Mouse (Mus musculus): ENCODE data around the gene Gm39566.
A peak's percentile ranks its signal among the peaks of the same experiment; 100 is the strongest.
"Not testable (repeated sequence)": the region's sequence is repeated elsewhere in the genome, so short reads cannot be mapped to it uniquely, and the experiment has no call there.

Gene Gm39566

GRCm38 (mm10) chr11:69815155-69815554, at the start of gene Gm39566:
Gene Gm39566 (minus strand): TSS chr11:69815298.
- no peak for DNase-seq

- DNase-seq, result no peak
Observed at GRCm38 (mm10) chr11:69864138-69864860, 49.2 kb upstream of the Gm39566 start.

GRCm38 (mm10) chr11:69863729-69864128, 48.6 kb upstream of the Gm39566 start:
- DNase-seq, result not testable (repeated sequence)

- DNase-seq, result peak; percentile 75
Observed at GRCm38 (mm10) chr11:69858113-69858998, 43.3 kb upstream of the Gm39566 start, which contains the start of gene Tnk1. Gene Tnk1 (minus strand): TSS chr11:69858730.

GRCm38 (mm10) chr11:69855347-69855746, 40.2 kb upstream of the Gm39566 start:
- peak; percentile 50 for DNase-seq

GRCm38 (mm10) chr11:69854680-69855079, 39.6 kb upstream of the Gm39566 start:
- DNase-seq, result no peak

- no peak for DNase-seq
Observed at GRCm38 (mm10) chr11:69853994-69854393, 38.9 kb upstream of the Gm39566 start.

GRCm38 (mm10) chr11:69850754-69851153, 35.7 kb upstream of the Gm39566 start:
- no peak for DNase-seq

- DNase-seq, result no peak
Observed at GRCm38 (mm10) chr11:69849884-69850283, 34.8 kb upstream of the Gm39566 start.

GRCm38 (mm10) chr11:69849128-69849527, 34.0 kb upstream of the Gm39566 start:
- no peak for DNase-seq

- DNase-seq, result no peak
Observed at GRCm38 (mm10) chr11:69848021-69848420, 32.9 kb upstream of the Gm39566 start.

GRCm38 (mm10) chr11:69846738-69847688, 31.9 kb upstream of the Gm39566 start:
- DNase-seq, result peak; percentile 36

GRCm38 (mm10) chr11:69846198-69846680, 31.1 kb upstream of the Gm39566 start, which contains the start of gene Plscr3:
Gene Plscr3 (plus strand): TSS chr11:69846376.
- peak; percentile 96 for DNase-seq

- DNase-seq, result no peak
Observed at GRCm38 (mm10) chr11:69838714-69839104, 23.6 kb upstream of the Gm39566 start.

- DNase-seq, result peak; percentile 98
Observed at GRCm38 (mm10) chr11:69837952-69838713, 23.0 kb upstream of the Gm39566 start, which contains the start of gene Tmem256. Gene Tmem256 (plus strand): TSS chr11:69838514.

- no peak for DNase-seq
Observed at GRCm38 (mm10) chr11:69837604-69837951, 22.5 kb upstream of the Gm39566 start, which contains the start of gene Nlgn2. Gene Nlgn2 (minus strand): TSS chr11:69837784.

GRCm38 (mm10) chr11:69836703-69837576, 21.8 kb upstream of the Gm39566 start:
- DNase-seq, result peak; percentile 55

- no peak for DNase-seq
Observed at GRCm38 (mm10) chr11:69835966-69836335, 20.9 kb upstream of the Gm39566 start.

GRCm38 (mm10) chr11:69835326-69835965, 20.3 kb upstream of the Gm39566 start:
- no peak for DNase-seq

- peak; percentile 54 for DNase-seq
Observed at GRCm38 (mm10) chr11:69834001-69834549, 19.0 kb upstream of the Gm39566 start.

All from kidney, postnatal 14 days (tissue).